Mouse (Mus musculus): ENCODE measurements around the gene Kdr. TPM values are rescaled to one million over a fixed set of nuclear protein-coding genes. Genes with fewer than 3 reads are reported as not detected.
"Not testable (repeated sequence)": the region's sequence is repeated elsewhere in the genome, so short reads cannot be mapped to it uniquely, and the experiment has no call there.

The Kdr gene
- polyA plus RNA-seq, 1 experiment from 2014 or later = 69.4 TPM

GRCm38 (mm10) chr5:75933521-75934044 lies 44.7 kb downstream of the Kdr start:
- WGBS = 55% methylated on average over 20 of the region's 20 CpGs
- H3K4me1 ChIP-seq (replicated peaks; ENCODE audit: control insufficient read depth, insufficient read depth, low read length) = peaks cover 6% of the 10 kb centered on the region; the same call in 1 of the 2 replicates
- no peak overlapping the region for H3K4me3 ChIP-seq (ENCODE audit: low read length)
- ATAC-seq (ENCODE audit: low read depth) = peak; percentile 90
- no peaks in the 10 kb centered on the region for H3K9me3 ChIP-seq (ENCODE audit: control insufficient read depth, low read length)
- no peaks in the 10 kb centered on the region; the same call in 1 of the 2 replicates for H3K36me3 ChIP-seq (ENCODE audit: control insufficient read depth, insufficient read depth, low read length)
- H3K27me3 ChIP-seq (ENCODE audit: control insufficient read depth, insufficient read depth, low read depth, low read length) = no peaks in the 10 kb centered on the region
- H3K9ac ChIP-seq (ENCODE audit: low read length) = peak overlapping the region; percentile 41; the same call in 1 of the 2 replicates
- peak overlapping the region; percentile 37 for H3K4me2 ChIP-seq (ENCODE audit: low read depth, low read length)
- peak overlapping the region; percentile 71; the same call in 1 of the 2 replicates for H3K27ac ChIP-seq (ENCODE audit: low read length)

GRCm38 (mm10) chr5:75931458-75931857 lies 46.8 kb downstream of the Kdr start:
- not testable (repeated sequence) for H3K36me3 ChIP-seq (ENCODE audit: control insufficient read depth, insufficient read depth, low read length); ATAC-seq (ENCODE audit: low read depth)

GRCm38 (mm10) chr5:75929960-75930359 lies 48.3 kb downstream of the Kdr start:
- Histone ChIP-seq H3K36me3 (ENCODE audit: control insufficient read depth, insufficient read depth, low read length) (no peaks in the 10 kb centered on the region), H3K4me2 (ENCODE audit: low read depth, low read length) (no peak overlapping the region), H3K9ac (ENCODE audit: low read length) (no peak overlapping the region), H3K9me3 (ENCODE audit: control insufficient read depth, low read length) (no peaks in the 10 kb centered on the region), H3K27me3 (ENCODE audit: control insufficient read depth, insufficient read depth, low read depth, low read length) (no peaks in the 10 kb centered on the region), H3K27ac (ENCODE audit: low read length) (no peak overlapping the region), H3K4me1 (replicated peaks; ENCODE audit: control insufficient read depth, insufficient read depth, low read length) (peaks cover 6% of the 10 kb centered on the region; the same call in 1 of the 2 replicates), H3K4me3 (ENCODE audit: low read length) (no peak overlapping the region)
- WGBS = 38% methylated on average over 7 of the region's 7 CpGs
- ATAC-seq (ENCODE audit: low read depth) = no peak

More at GRCm38 (mm10) chr5:75931458-75931857, 46.8 kb downstream of the Kdr start:
- not testable (repeated sequence) for H3K27me3 ChIP-seq (ENCODE audit: control insufficient read depth, insufficient read depth, low read depth, low read length); H3K9ac ChIP-seq (ENCODE audit: low read length); H3K4me3 ChIP-seq (ENCODE audit: low read length); H3K27ac ChIP-seq (ENCODE audit: low read length); H3K4me1 ChIP-seq (replicated peaks; ENCODE audit: control insufficient read depth, insufficient read depth, low read length); H3K4me2 ChIP-seq (ENCODE audit: low read depth, low read length); H3K9me3 ChIP-seq (ENCODE audit: control insufficient read depth, low read length)
- 71% methylated on average over 4 of the region's 4 CpGs for WGBS

GRCm38 (mm10) chr5:75922677-75923076 lies 55.6 kb downstream of the Kdr start:
- H3K36me3 ChIP-seq (ENCODE audit: control insufficient read depth, insufficient read depth, low read length) = no peaks in the 10 kb centered on the region
- WGBS = 37% methylated on average over 6 of the region's 6 CpGs
- no peak overlapping the region for H3K4me3 ChIP-seq (ENCODE audit: low read length)
- H3K27me3 ChIP-seq (ENCODE audit: control insufficient read depth, insufficient read depth, low read depth, low read length) = no peaks in the 10 kb centered on the region
- H3K9ac ChIP-seq (ENCODE audit: low read length) = no peak overlapping the region
- H3K4me2 ChIP-seq (ENCODE audit: low read depth, low read length) = no peak overlapping the region
- peak overlapping the region; percentile 67 for H3K27ac ChIP-seq (ENCODE audit: low read length)
- peaks cover 3% of the 10 kb centered on the region; the same call in 1 of the 2 replicates for H3K4me1 ChIP-seq (replicated peaks; ENCODE audit: control insufficient read depth, insufficient read depth, low read length)
- no peaks in the 10 kb centered on the region for H3K9me3 ChIP-seq (ENCODE audit: control insufficient read depth, low read length)
- ATAC-seq (ENCODE audit: low read depth) = peak; percentile 79

- H3K9ac ChIP-seq (ENCODE audit: low read length) = no peak overlapping the region
- peak; percentile 80 for ATAC-seq (ENCODE audit: low read depth)
- no peak overlapping the region for H3K4me2 ChIP-seq (ENCODE audit: low read depth, low read length)
- H3K9me3 ChIP-seq (ENCODE audit: control insufficient read depth, low read length) = no peaks in the 10 kb centered on the region
- WGBS = 16% methylated on average over 12 of the region's 12 CpGs
- peaks cover 3% of the 10 kb centered on the region; the same call in 1 of the 2 replicates for H3K4me1 ChIP-seq (replicated peaks; ENCODE audit: control insufficient read depth, insufficient read depth, low read length)
- H3K27me3 ChIP-seq (ENCODE audit: control insufficient read depth, insufficient read depth, low read depth, low read length) = no peaks in the 10 kb centered on the region
- no peak overlapping the region for H3K4me3 ChIP-seq (ENCODE audit: low read length)
- H3K27ac ChIP-seq (ENCODE audit: low read length) = peak overlapping the region; percentile 67
- H3K36me3 ChIP-seq (ENCODE audit: control insufficient read depth, insufficient read depth, low read length) = no peaks in the 10 kb centered on the region
Observed at GRCm38 (mm10) chr5:75921730-75922387, 56.4 kb downstream of the Kdr start.

GRCm38 (mm10) chr5:75919601-75920000 lies 58.7 kb downstream of the Kdr start:
- Histone ChIP-seq H3K36me3 (ENCODE audit: control insufficient read depth, insufficient read depth, low read length) (no peaks in the 10 kb centered on the region), H3K4me1 (replicated peaks; ENCODE audit: control insufficient read depth, insufficient read depth, low read length) (peaks cover 3% of the 10 kb centered on the region; the same call in 1 of the 2 replicates), H3K27ac (ENCODE audit: low read length) (no peak overlapping the region), H3K4me3 (ENCODE audit: low read length) (no peak overlapping the region), H3K4me2 (ENCODE audit: low read depth, low read length) (no peak overlapping the region), H3K9me3 (ENCODE audit: control insufficient read depth, low read length) (no peaks in the 10 kb centered on the region), H3K27me3 (ENCODE audit: control insufficient read depth, insufficient read depth, low read depth, low read length) (no peaks in the 10 kb centered on the region), H3K9ac (ENCODE audit: low read length) (no peak overlapping the region)
- WGBS = 71% methylated on average over 7 of the region's 7 CpGs
- ATAC-seq (ENCODE audit: low read depth) = no peak

- 0 out of 2 replicates have a peak, but pooled peaks have one; percentile 40 for ATAC-seq (ENCODE audit: low read depth)
- no peak overlapping the region for H3K4me2 ChIP-seq (ENCODE audit: low read depth, low read length)
- H3K4me1 ChIP-seq (replicated peaks; ENCODE audit: control insufficient read depth, insufficient read depth, low read length) = no peaks in the 10 kb centered on the region; the same call in 1 of the 2 replicates
- H3K27ac ChIP-seq (ENCODE audit: low read length) = 0 out of 2 replicates have a peak overlapping the region, but pooled peaks have one; percentile 49
- H3K9ac ChIP-seq (ENCODE audit: low read length) = no peak overlapping the region
- no peaks in the 10 kb centered on the region for H3K9me3 ChIP-seq (ENCODE audit: control insufficient read depth, low read length)
- no peak overlapping the region for H3K4me3 ChIP-seq (ENCODE audit: low read length)
- no peaks in the 10 kb centered on the region for H3K36me3 ChIP-seq (ENCODE audit: control insufficient read depth, insufficient read depth, low read length)
- 74% methylated on average over 7 of the region's 7 CpGs for WGBS
- H3K27me3 ChIP-seq (ENCODE audit: control insufficient read depth, insufficient read depth, low read depth, low read length) = no peaks in the 10 kb centered on the region
Observed at GRCm38 (mm10) chr5:75918139-75918538, 60.1 kb downstream of the Kdr start.

- no peaks in the 10 kb centered on the region for H3K9me3 ChIP-seq (ENCODE audit: control insufficient read depth, low read length)
- 45% methylated on average over 4 of the region's 4 CpGs for WGBS
- no peaks in the 10 kb centered on the region for H3K36me3 ChIP-seq (ENCODE audit: control insufficient read depth, insufficient read depth, low read length)
- peak overlapping the region; percentile 66; the same call in 1 of the 2 replicates for H3K27ac ChIP-seq (ENCODE audit: low read length)
- no peaks in the 10 kb centered on the region; the same call in 1 of the 2 replicates for H3K4me1 ChIP-seq (replicated peaks; ENCODE audit: control insufficient read depth, insufficient read depth, low read length)
- H3K9ac ChIP-seq (ENCODE audit: low read length) = no peak overlapping the region
- H3K27me3 ChIP-seq (ENCODE audit: control insufficient read depth, insufficient read depth, low read depth, low read length) = no peaks in the 10 kb centered on the region
- no peak overlapping the region for H3K4me3 ChIP-seq (ENCODE audit: low read length)
- no peak overlapping the region for H3K4me2 ChIP-seq (ENCODE audit: low read depth, low read length)
- peak; percentile 17; the same call in 1 of the 2 replicates for ATAC-seq (ENCODE audit: low read depth)
Observed at GRCm38 (mm10) chr5:75917231-75917630, 61.0 kb downstream of the Kdr start.

- Histone ChIP-seq H3K4me2 (ENCODE audit: low read depth, low read length) (no peak overlapping the region), H3K36me3 (ENCODE audit: control insufficient read depth, insufficient read depth, low read length) (no peaks in the 10 kb centered on the region), H3K4me3 (ENCODE audit: low read length) (no peak overlapping the region), H3K27me3 (ENCODE audit: control insufficient read depth, insufficient read depth, low read depth, low read length) (no peaks in the 10 kb centered on the region), H3K27ac (ENCODE audit: low read length) (no peak overlapping the region), H3K4me1 (replicated peaks; ENCODE audit: control insufficient read depth, insufficient read depth, low read length) (no peaks in the 10 kb centered on the region; the same call in 1 of the 2 replicates), H3K9me3 (ENCODE audit: control insufficient read depth, low read length) (no peaks in the 10 kb centered on the region), H3K9ac (ENCODE audit: low read length) (no peak overlapping the region)
- 38% methylated on average over 4 of the region's 4 CpGs for WGBS
- no peak for ATAC-seq (ENCODE audit: low read depth)
Observed at GRCm38 (mm10) chr5:75906102-75906501, 72.2 kb downstream of the Kdr start.

Measured in lung, embryonic 16.5 days (tissue).